ENCODE assay signal across 23 mouse cellular contexts in the genomic region with DNA sequence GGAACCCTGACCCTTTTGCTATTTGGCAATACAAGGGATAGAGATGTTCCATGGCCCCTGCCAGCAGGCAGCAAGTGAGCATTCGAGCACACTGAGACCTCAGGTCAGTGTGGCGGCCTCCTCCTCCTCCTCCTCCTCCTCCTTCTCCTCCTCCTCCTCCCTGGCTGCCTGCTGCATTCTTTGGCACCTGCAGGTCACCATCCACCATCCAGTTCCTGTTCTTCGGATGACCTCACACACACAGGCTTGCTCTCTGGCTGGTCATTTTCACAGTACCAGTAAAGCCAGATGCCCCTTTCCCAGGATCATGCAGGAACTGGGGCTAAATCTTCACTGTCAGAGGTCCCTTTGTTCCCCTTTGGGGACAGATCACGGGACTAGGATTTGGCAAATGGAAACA. TPM values are rescaled to one million over a fixed set of nuclear protein-coding genes. Genes with fewer than 3 reads are reported as not detected.
"Had no signal": no experiment of that assay in that cellular context is flagged by ENCODE, and none has a peak within 500 bp of the region (broad histone marks: within the 10 kb centered on the region; RNA-seq: fewer than 3 reads in every experiment).

No protein-coding gene starts in this region.

- H3K9me3 ChIP-seq: limb, embryonic 12.5 days; limb, embryonic 15.5 days; liver, embryonic 13.5 days had no signal

- H3K4me1 ChIP-seq: limb, embryonic 12.5 days; limb, embryonic 15.5 days had no signal

- H3K27me3 ChIP-seq: limb, embryonic 12.5 days; limb, embryonic 15.5 days; liver, embryonic 13.5 days had no signal

- H3K27ac ChIP-seq: limb, embryonic 12.5 days; limb, embryonic 15.5 days; liver, embryonic 13.5 days had no signal

- H3K4me3 ChIP-seq: limb, embryonic 12.5 days; limb, embryonic 15.5 days; liver, embryonic 13.5 days had no signal

- DNase-seq: kidney, adult 9 months; kidney, postnatal 14 days; kidney, postnatal 4 days; left cerebral cortex, postnatal 4 days; liver, embryonic 13.5 days; lung, adult 2 months; lung, postnatal 14 days; lung, postnatal 4 days; midbrain, embryonic 14.5 days; thymus, postnatal 36 days had no signal

- H3K9ac ChIP-seq: limb, embryonic 12.5 days; limb, embryonic 15.5 days; liver, embryonic 13.5 days had no signal

- H3K4me2 ChIP-seq: limb, embryonic 12.5 days; limb, embryonic 15.5 days; liver, embryonic 13.5 days; midbrain, embryonic 11.5 days had no signal

RNA-seq across cellular contexts. Expression of gene 4930415O20Rik, which starts 20.6 kb away (rescaled TPM):
- total RNA-seq: layer of hippocampus, adult 18-20 months; layer of hippocampus, postnatal 14 days; left cerebral cortex, adult 8-10 months; left cerebral cortex, postnatal 14 days; left cerebral cortex, postnatal 4 days; megakaryocyte progenitor cell, adult 5-6 weeks; megakaryocyte-erythroid progenitor cell, adult 5-6 weeks had no signal
- polyA plus RNA-seq: limb, embryonic 15.5 days; liver, embryonic 13.5 days; liver, embryonic 16.5 days; lung, adult 2 months; lung, embryonic 16.5 days; midbrain, embryonic 14.5 days; neural tube, embryonic 11.5 days; spleen, adult 2 months had no signal

RNA-seq across cellular contexts. Expression of gene Cacnb3, which starts 39.2 kb away (rescaled TPM):
- total RNA-seq: megakaryocyte progenitor cell, adult 5-6 weeks; megakaryocyte-erythroid progenitor cell, adult 5-6 weeks had no signal
